Mouse (Mus musculus): ENCODE data around the gene Lrsam1.

DNA sequence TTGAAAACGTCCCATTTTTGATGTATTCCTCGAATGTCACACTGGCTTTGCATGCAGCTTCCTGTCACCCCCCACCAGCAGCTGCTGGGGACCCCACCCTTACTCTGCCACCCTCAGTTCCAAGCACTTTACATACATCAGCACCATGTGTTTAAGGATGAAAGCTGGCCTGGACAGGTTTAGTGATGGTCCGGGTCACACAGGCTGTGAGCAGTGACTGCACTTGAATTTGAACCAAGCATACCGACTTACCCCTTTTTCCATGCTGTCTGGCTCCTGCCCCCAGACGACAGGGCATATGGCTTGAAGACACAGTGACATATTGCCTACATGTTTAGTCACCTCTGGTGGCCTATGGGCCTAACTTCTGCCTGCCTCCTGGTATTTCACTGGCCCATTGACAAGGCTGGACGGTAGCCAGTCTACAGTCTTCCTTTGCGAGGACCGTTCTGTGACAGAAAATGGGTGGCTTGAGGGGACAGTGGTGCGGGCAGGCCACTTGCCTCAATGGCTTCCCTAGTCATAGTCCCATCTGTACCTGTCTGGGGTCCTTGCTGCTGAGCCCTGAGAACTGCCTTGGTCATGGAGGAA, 6.7 kb upstream of the Lrsam1 start:
- TF ChIP-seq CTCF (IDR thresholded peaks at IDR 0.05; ENCODE audit: control insufficient read depth, insufficient read depth, insufficient read length) (no peak), USF1 (IDR thresholded peaks at IDR 0.05; ENCODE audit: low read depth) (no peak), MYOG (IDR thresholded peaks at IDR 0.05; ENCODE audit: control insufficient read depth, extremely low read depth, insufficient read length) (no peak), MYOD1 (IDR thresholded peaks at IDR 0.05; ENCODE audit: control insufficient read depth, insufficient read length, low read depth) (no peak)
